Mouse (Mus musculus): ENCODE results near the gene Vamp2.

DNA sequence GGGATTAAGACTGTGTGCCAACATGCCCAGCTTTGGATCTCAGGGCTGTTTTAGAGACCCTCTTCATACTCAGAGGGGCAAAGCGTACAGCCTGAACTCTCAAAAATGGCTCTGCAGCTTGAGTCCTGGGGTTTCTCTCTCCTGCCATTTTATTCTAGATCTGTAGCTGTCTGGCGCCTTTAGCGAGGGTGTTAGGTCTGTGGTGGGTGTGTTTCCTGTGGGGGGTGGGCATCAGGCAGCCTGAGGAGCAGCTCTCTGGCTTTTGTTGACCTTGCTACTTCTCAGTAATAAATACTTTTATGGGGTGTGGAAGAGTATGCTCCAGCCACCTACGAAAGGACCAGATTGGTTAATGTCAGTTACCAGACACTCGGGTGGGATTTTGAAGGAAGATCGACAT, 10.2 kb upstream of the Vamp2 start:
- TF ChIP-seq POLR2A (IDR thresholded peaks at IDR 0.05; ENCODE audit: extremely low read depth, insufficient read depth, low read length), result no peak
- no peak for TF ChIP-seq CTCF (IDR thresholded peaks at IDR 0.05; ENCODE audit: low read depth, low read length)

Measured in liver, adult 2 months (tissue).